Mouse (Mus musculus) thymus, postnatal 25 days (tissue): ENCODE data around the gene Zc3h7b.
A peak's percentile ranks its signal among the peaks of the same experiment; 100 is the strongest.
"Not testable (repeated sequence)": the region's sequence is repeated elsewhere in the genome, so short reads cannot be mapped to it uniquely, and the experiment has no call there.

Experiments used
- DNase-seq: peaks from one replicate; pipeline ENCODE4 v3.0.0; 2022

The Zc3h7b gene

DNA sequence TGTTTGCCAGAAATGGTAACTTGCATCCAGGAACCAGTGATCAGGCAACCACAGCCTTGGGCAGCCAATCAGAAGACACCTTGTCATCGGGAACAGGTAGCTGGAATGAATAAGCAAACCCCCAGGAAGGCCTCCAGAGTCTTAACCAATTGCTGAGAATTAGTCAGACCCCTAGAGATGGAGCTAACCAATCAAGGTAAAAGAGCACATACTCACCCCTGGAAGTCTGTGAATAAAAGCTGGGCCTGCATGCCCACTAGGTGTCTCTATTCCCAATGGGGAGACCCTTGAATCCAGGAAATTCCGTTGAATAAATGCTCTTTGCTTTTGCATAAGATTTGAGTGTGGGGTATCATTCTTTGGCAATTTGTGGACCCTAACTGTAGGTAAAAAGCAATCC, 4.9 kb upstream of the Zc3h7b start:
- DNase-seq = no peak

DNA sequence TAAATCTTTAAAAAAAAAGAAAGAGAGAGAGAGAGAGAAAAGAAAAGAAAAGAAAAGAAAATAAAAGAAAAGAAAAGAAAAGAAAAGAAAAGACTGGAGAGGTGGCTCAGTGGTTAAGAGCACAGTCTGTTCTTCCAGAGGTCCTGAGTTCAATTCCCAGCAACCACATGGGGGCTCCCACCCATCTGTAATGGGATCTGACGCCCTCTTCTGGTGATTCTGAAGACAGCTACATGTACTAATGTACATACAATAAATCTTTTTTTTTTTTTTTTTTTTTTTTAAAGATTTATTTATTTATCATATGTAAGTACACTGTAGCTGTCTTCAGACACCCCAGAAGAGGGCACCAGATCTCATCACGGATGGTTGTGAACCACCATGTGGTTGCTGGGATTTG, 2.5 kb upstream of the Zc3h7b start:
- DNase-seq = not testable (repeated sequence)

DNA sequence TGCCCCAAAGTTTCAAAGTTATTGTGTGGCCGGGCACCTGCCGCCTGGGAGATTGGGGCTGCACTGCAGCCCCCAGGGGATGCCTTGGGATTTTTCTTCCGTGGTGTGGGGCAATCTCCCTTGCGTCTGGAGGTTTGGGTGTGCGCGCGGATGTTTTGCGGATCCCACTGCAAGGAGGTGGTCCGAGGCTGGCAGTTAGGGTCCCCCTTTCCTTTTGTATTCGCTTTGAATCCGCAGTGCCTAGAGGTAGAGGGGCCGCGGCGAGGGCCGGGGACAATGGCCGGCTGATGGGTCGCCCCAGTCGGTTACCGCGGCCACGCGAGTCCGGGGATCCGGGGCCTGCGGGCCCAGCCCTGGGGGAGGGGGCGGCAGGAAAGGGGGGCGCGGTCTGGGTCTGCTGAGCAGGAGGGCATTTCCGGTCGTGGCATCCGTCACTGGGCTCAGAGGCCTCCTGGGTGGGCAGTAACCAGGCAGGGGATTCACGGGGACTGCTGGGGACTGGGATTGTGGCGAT, 801 bp downstream of the Zc3h7b start:
- DNase-seq = peak; percentile 77

DNA sequence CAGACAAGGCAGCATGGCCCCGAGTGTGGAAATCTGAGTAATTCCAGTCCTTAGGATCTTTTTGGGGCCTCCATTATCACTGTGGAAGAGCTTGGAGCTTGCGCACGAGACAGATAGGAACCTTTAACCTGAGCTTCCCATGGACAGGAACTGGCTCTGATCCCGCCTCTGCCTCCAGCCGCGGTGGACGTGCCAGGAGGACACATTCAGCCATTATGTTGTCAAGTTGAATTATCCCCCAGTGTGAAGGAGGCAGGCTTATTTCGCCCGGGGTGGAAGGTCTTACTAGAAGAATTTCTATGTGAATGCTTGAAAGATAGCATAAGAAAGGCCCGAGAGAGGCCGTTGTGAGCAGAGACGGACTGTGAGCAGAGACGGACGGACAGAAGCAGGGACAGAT, 4.9 kb downstream of the Zc3h7b start:
- no peak for DNase-seq

DNA sequence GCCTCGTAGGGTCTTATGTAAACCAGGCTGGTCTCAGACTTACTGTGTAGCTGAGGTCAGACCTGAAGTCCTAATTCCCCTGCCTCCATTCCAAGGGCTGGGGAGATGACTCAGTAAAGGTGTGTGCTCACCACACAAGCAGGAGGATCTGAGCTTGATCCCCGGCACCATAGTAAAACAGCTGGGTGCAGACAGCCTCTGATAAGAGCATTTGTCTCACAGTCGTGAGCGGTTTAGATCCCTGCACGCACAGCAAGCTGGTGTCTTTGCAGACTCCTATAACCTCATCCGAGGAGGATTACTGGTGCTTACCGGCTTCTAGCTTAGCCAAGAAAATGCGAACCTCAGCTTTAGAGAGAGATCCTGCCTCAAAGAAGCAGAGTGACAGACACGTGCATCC, 8.8 kb downstream of the Zc3h7b start:
- DNase-seq = no peak

DNA sequence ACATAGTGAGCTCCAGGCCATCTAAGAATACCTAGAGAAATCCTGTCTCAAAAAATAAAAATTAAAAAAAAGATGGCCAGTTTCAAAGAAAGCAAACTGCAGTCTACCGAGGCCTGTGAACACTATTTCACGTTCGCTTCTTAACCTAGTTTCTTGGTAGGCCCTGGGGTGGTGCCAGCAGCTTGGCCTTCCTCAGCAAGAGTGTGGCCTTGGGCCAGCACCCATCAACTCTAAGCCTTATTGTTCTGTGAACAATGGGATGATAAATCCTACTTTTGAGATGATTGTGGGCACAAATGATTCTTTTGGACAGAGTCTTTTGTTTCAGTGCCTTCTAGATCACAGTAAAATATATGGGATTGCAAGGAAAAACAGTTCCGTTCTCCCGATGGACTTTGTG, 13.8 kb downstream of the Zc3h7b start:
- no peak for DNase-seq

DNA sequence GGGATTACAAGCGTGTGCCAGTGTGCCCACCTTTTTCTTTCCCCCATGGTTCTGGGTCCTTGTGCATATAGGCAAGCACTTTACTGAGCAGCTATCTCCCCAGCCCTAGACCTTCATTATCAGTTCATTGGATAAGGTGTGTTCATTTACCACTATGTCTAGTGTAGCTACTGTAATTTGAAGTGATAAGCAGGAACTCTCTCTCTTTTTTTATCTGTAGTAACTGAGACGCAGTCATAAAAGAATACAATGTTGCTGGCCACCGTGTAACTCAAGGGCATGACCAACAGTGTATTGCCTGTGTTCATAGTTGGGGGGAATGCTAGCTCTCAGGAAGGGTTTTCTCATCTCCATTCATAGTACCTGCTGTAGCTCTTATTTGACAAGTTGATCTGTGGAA, 14.7 kb downstream of the Zc3h7b start:
- DNase-seq = no peak

DNA sequence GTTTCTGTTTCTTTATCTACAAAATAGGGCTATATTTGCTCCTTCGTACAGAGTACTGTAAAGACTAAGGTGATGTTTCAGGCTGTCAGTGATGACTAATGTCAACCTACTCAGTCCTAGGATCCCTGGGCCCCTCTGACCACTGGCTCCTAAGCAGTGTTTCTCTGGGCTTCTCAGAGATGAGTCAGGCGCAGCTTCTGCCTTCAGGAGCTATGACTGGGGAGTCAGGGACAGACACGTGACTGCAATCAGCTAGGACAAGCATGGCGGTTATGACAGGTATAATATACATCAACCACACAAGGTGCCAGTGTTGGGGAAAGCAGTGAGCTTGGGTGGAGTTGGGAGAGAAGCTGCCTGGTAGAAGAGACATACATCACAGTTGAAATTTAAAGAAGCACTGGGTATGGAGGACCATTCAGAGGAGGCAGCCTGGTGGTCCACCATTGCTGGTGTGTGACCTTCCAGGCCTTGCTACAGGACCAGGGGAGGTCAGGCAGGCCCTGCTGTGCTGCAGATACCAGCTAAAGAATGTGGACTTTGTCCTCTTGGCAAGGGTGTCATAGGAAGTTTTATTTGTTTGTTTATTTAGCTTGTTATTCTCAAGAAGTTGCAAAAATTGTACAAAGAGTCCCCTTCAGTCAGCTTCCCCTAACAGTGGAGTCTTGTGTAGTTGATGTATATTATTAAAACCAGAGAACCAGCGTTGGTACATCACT, 15.7 kb downstream of the Zc3h7b start:
- DNase-seq = no peak

DNA sequence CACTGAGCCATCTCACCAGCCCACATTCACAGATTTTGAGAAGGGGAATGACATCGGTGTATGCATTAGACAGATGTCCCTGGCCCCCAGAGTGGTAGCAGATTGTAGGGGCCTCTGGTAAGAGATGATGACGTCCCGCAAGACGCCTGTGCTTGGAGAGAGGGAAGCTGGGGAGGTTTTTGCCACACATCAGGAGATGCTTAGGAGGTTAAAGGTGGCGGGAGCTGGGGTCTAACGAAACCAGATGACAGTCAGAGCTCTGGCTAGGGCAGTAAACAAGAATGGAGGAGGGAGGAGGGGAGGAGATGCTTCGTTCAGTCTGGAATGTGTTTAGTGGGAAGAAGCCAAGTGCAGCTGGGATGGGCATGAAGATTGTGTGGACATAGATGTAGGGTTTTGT, 16.5 kb downstream of the Zc3h7b start:
- DNase-seq = no peak

DNA sequence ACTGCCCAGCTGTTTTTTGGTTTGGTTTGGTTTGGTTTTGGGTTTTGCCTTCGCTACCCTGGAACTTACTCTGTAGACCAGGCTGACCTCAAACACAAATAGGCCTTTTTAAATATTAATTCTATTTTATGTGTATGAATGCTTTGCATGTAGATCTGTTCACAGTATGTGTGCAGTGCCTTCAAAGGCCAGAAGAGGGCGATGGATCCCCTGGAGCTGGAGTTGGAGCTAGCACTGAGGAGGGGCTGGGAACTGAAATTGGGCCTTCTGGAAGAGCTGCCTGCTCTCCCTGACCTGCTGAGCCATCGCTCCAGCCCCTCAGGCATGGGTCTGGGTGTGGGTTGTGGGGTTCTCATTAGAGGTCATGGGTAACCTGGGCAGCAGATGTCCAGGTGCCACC, 17.1 kb downstream of the Zc3h7b start:
- DNase-seq = no peak

DNA sequence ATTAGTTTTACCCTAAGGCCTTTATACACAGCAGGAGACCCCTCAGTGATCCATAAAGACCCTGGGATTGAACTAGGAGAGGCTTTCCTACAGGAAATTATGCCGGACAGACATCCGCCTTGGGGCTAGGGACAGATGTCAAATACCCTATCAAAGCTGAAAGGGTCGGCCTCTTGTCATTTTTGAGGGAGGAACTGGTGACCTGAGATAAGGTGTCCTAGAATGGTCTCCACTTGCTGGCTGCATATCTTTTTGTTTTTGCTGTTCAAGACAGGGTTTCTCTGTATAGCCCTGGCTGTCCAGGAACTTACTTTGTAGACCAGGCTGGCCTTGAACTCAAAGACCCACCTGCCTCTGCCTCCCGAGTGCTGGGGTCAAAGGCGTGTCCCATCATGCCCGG, 19.7 kb downstream of the Zc3h7b start:
- no peak for DNase-seq

DNA sequence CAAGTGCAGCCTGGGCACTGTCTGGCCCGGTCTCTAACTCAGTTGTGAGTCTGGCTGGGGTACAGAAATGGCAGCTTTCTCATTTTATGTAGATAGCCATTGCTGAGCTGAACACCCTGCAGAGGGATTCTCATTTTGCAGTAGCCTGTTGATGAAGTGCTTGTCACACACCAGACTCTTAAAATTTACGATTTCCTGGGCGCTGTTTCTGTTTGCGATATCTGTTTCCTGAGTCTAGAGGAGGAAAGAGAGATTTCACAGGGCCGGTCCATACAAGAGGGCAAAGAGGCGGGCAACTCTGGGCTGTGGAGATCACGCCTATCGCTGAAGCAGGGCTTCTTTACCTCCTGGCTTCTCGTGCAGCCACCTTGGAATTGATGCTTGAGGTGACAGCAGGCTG, 20.8 kb downstream of the Zc3h7b start:
- DNase-seq = no peak

DNA sequence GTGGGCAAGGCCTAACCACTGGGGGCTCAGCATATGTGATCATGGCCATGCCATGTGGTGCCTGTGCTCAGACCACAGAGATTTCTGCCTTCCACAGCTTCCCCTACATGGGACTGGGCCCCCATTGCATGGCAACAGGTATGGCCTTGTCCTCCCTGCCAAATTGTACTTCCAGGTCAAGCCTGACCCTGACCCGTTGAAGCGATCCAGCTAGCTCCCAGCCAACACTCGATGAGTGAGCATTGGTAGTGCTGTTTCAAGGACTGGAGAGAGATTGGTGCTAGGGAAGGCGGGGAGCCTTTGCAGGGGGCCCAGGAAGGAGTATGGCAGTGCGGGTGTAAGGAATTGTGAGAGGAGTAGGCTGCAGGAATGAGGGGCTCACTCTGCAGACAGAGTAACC, 21.6 kb downstream of the Zc3h7b start:
- no peak for DNase-seq

DNA sequence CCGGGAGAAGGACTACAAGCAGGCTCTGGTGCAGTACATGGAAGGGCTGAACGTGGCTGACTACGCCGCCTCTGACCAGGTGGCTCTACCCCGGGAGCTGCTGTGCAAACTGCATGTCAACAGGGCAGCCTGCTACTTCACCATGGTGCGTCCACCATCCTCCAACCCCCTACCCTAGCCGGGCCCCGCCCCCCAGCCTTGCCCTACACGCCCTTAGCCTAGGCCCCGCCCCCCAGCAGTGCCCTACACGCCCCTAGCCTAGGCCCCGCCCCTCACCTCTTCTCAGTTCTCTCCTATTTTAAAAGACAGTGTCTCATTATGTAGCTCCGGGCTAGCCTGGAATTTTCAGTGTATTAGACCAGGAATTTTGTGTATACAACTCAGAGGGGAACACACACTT, 24.2 kb downstream of the Zc3h7b start:
- DNase-seq = no peak

DNA sequence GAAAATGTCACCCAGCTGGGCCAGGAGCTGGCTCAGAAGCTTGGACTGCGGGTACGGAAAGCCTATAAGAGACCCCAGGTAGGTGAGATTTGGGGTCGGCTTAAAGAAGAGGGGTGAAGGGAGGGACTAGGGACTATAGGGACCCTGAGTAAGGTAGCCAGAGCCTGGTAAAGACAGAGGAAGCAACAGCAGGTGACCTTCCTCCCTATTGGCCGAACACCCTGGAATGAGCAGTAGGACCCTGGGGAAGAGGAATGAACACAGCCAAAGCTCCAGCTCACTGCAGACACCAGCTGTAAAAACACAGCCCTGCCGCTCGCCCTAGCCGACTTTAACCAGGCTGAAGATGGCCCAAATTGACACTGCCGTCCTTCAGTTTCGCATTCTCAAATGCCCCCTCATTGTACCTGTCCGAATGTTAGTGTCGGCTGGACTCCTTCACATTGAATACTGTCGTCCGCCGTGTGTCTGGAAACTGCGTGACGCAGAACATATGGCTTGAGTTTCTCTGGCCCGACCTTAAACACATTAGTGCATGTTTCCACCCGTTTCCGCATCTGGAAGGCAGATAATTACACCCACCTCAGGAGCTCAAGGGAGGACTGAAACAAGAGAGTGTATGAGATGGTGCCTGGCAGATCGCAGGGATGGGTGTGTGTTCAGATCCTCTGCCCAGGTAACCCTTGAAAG, 27.7 kb downstream of the Zc3h7b start:
- DNase-seq = no peak

DNA sequence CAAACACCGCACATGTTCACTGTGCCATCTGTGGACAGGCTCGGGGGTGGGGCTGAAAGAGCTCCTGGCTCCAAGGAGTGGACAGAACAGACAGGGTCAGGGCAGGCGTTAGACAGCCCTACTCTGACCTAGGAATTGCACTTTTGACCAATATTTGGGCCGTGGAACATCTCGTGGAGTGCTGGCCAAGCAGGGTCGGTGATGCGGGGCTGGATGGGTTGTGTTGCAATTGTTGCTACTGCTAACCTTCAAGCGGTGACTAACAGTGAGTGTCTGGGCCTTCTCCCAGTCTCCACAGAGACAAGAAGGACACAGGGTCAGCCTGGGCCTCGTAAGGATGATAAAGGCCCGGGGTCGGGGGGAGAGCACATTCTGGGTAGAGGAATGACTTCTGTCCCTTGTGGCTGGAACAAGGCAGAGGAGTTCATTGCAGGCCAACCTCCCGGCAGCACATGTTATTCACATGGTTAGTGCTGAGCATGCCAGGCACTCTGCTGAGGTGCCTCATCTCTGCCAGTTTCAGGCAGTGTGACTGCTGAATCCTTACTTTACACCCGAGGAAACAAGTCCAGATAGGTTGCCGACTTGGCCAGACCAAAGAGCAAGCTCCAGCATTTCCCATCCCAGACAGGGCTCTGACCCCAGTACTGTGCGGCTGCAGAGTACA, 29.8 kb downstream of the Zc3h7b start:
- DNase-seq = no peak

DNA sequence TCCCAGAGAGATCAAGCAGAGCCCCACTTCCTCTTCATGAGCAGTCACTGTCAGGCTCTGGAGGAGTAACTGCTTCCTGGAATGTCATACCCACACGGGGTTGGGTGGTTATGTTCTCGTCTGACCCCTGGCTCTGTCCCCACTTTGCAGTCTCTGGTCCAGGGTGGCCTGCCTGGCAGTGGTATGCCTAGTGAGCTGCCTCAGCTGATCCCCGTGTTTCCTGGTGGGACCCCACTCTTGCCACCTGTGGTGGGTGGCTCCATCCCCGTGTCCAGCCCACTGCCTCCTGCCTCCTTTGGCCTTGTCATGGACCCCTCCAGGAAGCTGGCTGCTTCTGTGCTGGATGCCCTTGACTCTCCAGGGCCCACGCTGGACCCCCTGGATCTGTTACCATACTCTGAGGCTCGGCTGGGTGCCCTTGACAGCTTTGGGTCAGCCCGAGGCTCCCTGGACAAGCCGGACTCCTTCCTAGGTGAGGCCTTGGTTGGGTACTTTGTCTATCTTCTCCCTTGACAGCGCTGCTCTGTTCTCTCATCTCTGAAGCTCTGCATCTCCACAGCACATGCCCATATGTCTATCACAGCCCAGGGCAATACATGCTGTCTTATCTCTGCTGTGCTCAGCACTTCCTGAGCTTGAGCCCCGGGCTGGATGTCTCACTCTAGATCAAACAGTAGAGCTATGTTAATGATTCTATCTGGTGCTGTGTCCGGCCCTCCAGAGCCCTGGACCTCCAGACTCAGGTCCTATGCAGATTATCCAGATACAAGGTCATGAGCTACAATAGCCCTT, 32.0 kb downstream of the Zc3h7b start:
- DNase-seq = no peak

DNA sequence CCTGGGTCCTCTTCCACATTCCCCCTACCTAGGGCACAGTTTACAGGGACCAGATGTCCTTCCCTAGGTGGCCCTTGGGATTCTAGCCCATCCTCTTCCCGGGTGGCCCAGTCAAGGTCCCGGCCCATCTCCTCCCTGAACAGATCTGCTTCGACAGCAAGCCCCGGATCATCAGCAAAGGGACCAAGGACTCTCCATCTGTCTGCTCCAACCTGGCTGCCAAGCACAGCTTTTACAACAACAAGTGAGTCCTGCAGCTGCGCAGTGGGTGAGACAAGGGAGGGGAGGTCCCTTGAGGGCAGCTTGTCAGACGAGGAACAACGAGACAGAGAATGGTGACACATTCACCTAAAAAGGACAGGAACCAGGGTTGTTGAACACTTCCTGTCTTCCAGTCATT, 37.0 kb downstream of the Zc3h7b start:
- DNase-seq = no peak

DNA sequence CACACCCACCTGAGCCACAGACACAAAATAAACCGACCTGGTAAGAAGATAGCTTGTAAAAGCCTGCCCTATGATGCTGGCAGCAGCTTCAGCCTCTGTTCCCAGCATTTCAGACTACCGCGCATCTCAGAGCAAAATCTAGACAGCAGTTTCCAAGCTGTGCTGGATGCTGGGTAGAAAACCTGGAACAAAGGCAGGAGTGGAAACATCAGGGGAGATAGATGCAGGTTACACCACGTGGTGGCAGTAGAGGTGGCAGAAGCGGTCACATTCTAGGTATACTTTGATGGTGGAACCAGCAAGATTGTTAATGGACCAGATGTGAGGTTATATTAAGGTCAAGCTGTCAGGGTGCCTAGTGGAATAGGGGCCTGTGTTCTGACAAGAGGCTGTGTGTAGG, 39.9 kb downstream of the Zc3h7b start:
- DNase-seq = no peak

DNA sequence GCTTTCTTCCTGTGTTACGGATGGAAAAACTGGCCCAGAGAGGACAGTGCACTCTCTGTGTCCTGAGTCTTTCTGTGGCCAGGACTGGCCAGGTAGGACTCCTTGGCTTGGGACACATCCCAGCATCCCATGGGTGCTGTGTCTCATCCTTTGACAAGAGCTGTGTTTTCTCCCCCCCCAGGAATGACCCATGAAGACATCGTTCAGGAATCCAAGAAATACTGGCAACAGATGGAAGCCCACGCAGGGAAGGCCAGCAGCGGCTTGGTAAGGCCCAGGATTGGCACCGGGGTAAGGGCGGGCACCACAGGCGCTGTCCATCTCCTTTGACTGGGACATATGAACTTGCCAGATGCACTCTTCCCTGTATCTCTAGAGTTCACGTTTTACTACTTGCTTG, 40.8 kb downstream of the Zc3h7b start:
- no peak for DNase-seq

DNA sequence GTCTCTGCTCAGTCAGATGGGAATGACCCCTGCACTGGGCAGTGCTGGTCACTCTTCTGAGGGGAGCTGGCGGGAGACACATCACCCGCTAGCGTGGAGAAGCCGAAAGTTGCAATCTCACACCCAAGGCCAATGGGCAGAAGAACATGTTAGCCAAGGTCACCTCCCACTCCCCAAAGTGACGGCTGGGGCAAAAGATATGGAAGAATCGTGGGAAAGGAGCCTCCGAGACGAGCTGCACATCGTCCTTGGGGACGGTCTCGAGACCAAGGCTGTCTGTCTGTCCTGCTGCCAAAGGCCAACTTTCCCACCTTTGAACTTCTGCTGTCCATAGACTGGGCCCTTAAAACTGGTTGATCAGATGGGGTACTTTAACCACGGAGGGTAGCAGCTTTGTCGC, 42.7 kb downstream of the Zc3h7b start:
- DNase-seq = no peak

DNA sequence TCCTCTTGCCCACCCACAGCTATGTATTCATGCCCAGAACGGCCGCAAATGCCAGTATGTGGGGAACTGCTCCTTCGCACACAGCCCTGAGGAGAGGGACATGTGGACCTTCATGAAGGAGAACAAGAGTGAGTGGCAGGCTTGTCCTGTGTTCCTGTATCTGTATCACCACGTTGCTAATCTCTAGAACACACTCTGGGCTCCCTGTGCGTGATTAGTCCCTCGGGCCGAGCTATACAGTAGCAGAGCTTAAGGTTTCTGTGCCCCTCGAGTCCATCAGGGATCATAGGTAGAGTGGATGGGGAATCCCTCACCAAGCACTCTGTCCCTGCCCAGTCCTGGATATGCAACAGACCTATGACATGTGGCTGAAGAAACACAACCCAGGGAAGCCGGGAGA, 47.6 kb downstream of the Zc3h7b start:
- no peak for DNase-seq

DNA sequence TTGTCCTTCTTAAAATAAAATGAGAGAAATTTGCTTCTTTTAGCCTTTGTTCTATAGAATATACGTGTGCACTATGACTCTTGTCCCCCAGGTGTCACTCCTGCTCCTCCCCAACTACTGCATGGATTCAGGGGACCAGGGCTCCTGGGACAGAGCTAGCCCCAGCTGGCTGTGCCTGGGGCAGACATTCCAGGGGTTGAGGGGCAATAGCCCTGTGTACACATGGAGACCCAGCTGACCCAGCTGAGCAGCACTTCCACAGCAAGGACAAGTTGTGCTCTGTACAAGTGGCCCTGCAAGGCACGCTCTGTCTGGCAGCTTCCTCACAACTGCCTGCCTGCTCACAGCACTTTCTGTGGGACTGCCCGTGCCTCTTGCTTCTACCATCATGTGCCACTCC, 51.4 kb downstream of the Zc3h7b start:
- DNase-seq = peak; percentile 16
